Mouse (Mus musculus): ENCODE data around the gene Hist1h3d. TPM values are rescaled to one million over a fixed set of nuclear protein-coding genes. Genes with fewer than 3 reads are reported as not detected.
A peak's percentile ranks its signal among the peaks of the same experiment; 100 is the strongest.
"Not testable (repeated sequence)": the region's sequence is repeated elsewhere in the genome, so short reads cannot be mapped to it uniquely, and the experiment has no call there.

The Hist1h3d gene
- polyA plus RNA-seq, 1 experiment from 2014 or later = 3.1 TPM

- Histone ChIP-seq H3K4me2 (replicated peaks) (peak within 1 kb of the TSS; percentile 75), H3K4me3 (replicated peaks) (peak within 1 kb of the TSS; percentile 46), H3K27ac (peak within 1 kb of the TSS; percentile 85), H3K4me1 (replicated peaks) (peaks cover 45% of the 10 kb centered on the region), H3K9ac (replicated peaks) (peak within 1 kb of the TSS; percentile 59)
- H3K36me3 ChIP-seq, H3K9me3 ChIP-seq, H3K27me3 ChIP-seq: not testable (repeated sequence)
- peak; percentile 91 for ATAC-seq
- WGBS = under 1% methylated on average over 34 of the region's 42 CpGs
Measured at GRCm38 (mm10) chr13:23573898-23574524, 1.6 kb upstream of the Hist1h3d start, which contains the start of the genes Hist1h2bf and Hist1h2ad. Gene Hist1h2bf (minus strand): TSS chr13:23574196. Gene Hist1h2ad (plus strand): TSS chr13:23574381.

GRCm38 (mm10) chr13:23574546-23575170, 905 bp upstream of the Hist1h3d start:
- H3K4me3 ChIP-seq (replicated peaks) = peak overlapping the region; percentile 46
- H3K9ac ChIP-seq (replicated peaks) = 0 out of 2 replicates have a peak overlapping the region, but pooled peaks have one; percentile 46
- H3K27me3 ChIP-seq, H3K36me3 ChIP-seq, ATAC-seq, H3K9me3 ChIP-seq: not testable (repeated sequence)
- peak overlapping the region; percentile 85 for H3K27ac ChIP-seq
- peaks cover 42% of the 10 kb centered on the region for H3K4me1 ChIP-seq (replicated peaks)
- under 1% methylated on average over 8 of the region's 39 CpGs for WGBS
- H3K4me2 ChIP-seq (replicated peaks) = peak overlapping the region; percentile 57

DNA sequence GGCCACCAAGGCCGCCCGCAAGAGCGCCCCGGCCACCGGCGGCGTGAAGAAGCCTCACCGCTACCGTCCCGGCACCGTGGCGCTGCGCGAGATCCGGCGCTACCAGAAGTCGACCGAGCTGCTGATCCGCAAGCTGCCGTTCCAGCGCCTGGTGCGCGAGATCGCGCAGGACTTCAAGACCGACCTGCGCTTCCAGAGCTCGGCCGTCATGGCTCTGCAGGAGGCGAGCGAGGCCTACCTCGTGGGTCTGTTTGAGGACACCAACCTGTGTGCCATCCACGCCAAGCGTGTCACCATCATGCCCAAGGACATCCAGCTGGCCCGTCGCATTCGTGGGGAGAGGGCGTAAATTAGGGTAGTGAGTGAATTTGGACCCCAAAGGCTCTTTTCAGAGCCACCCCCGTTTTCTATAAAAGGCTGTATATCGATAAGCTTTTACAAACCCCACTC, 326 bp downstream of the Hist1h3d start:
- H3K9me3 ChIP-seq, H3K27me3 ChIP-seq, ATAC-seq, H3K36me3 ChIP-seq: not testable (repeated sequence)
- Histone ChIP-seq H3K4me1 (replicated peaks) (peaks cover 39% of the 10 kb centered on the region), H3K27ac (peak overlapping the region; percentile 80), H3K4me3 (replicated peaks) (peak overlapping the region; percentile 46), H3K9ac (replicated peaks) (peak overlapping the region; percentile 74), H3K4me2 (replicated peaks) (peak overlapping the region; percentile 75)
- WGBS = under 1% methylated on average over 15 of the region's 40 CpGs

- no peaks in the 10 kb centered on the region for H3K9me3 ChIP-seq
Measured at GRCm38 (mm10) chr13:23576351-23576881, 853 bp downstream of the Hist1h3d start.

DNA sequence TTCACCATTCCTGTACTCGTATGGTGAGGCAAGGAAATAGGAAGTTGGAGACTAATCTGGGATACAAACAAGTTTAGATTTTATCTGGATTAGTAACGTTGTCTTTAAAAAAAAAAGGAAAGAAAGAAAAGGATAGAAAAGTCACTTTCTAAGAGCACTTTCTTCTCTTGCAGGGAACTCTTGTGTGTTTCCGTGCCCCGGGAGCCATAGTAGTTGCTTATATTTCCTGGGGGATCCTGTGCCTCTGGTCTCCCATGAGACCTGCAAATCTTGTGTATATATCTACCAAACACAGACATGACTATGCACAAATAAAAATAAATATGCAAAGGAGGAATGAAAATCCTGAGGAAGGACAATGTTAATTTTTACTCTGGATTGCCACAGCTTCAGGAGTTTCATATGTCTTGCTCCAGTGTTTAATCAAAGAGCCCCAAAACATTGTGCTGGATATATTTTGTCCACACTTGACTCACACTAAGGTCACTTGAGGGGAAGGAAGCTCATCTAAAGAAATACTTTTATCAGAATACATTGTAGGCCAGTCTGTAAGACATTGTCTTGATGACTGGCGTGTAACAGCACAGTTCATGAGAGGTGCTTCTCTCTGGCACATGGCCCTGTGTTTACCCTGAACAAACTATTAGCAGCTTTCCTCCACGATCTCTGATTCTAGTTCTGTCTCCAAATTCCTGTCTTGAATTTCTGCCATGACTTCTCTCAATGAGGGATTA, 1.5 kb downstream of the Hist1h3d start:
- Histone ChIP-seq H3K4me2 (replicated peaks) (peak overlapping the region; percentile 75), H3K9ac (replicated peaks) (peak overlapping the region; percentile 74), H3K4me1 (replicated peaks) (peaks cover 43% of the 10 kb centered on the region), H3K4me3 (replicated peaks) (peak overlapping the region; percentile 46), H3K36me3 (no peaks in the 10 kb centered on the region), H3K9me3 (no peaks in the 10 kb centered on the region), H3K27me3 (no peaks in the 10 kb centered on the region), H3K27ac (peak overlapping the region; percentile 80; the same call in 1 of the 2 replicates)
- ATAC-seq = no peak
- WGBS = 50% methylated on average over 6 of the region's 6 CpGs

More at GRCm38 (mm10) chr13:23576351-23576881, 853 bp downstream of the Hist1h3d start:
- 3% methylated on average over 7 of the region's 7 CpGs for WGBS
- Histone ChIP-seq H3K27me3 (no peaks in the 10 kb centered on the region), H3K27ac (peak overlapping the region; percentile 80), H3K9ac (replicated peaks) (peak overlapping the region; percentile 74), H3K36me3 (no peaks in the 10 kb centered on the region), H3K4me3 (replicated peaks) (peak overlapping the region; percentile 46), H3K4me1 (replicated peaks) (peaks cover 41% of the 10 kb centered on the region), H3K4me2 (replicated peaks) (peak overlapping the region; percentile 75)
- ATAC-seq = no peak

DNA sequence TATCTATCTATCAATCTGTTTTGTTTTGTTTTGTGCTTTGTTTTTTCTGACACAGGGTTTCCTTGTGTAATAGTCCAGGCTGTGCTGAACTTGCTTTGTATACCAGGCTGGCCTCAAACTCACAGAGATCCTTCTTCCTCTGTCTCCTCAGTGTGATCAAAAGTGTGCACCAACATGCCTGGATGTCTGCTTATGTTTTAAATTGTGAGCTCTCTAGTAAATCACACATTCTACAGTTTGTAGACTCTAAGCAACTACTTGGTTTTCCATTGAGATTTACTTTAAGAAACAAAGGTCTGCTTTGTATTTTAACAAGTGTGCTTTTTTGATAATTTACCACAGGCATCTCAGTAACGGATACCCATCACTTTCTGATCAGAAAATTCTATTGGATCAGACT, 2.3 kb downstream of the Hist1h3d start:
- WGBS = 96% methylated on average over 1 of the region's 1 CpGs
- ATAC-seq = no peak
- Histone ChIP-seq H3K27me3 (no peaks in the 10 kb centered on the region), H3K4me3 (replicated peaks) (no peak overlapping the region), H3K4me2 (replicated peaks) (no peak overlapping the region), H3K27ac (no peak overlapping the region), H3K9me3 (no peaks in the 10 kb centered on the region), H3K4me1 (replicated peaks) (peaks cover 43% of the 10 kb centered on the region), H3K36me3 (no peaks in the 10 kb centered on the region), H3K9ac (replicated peaks) (no peak overlapping the region)

DNA sequence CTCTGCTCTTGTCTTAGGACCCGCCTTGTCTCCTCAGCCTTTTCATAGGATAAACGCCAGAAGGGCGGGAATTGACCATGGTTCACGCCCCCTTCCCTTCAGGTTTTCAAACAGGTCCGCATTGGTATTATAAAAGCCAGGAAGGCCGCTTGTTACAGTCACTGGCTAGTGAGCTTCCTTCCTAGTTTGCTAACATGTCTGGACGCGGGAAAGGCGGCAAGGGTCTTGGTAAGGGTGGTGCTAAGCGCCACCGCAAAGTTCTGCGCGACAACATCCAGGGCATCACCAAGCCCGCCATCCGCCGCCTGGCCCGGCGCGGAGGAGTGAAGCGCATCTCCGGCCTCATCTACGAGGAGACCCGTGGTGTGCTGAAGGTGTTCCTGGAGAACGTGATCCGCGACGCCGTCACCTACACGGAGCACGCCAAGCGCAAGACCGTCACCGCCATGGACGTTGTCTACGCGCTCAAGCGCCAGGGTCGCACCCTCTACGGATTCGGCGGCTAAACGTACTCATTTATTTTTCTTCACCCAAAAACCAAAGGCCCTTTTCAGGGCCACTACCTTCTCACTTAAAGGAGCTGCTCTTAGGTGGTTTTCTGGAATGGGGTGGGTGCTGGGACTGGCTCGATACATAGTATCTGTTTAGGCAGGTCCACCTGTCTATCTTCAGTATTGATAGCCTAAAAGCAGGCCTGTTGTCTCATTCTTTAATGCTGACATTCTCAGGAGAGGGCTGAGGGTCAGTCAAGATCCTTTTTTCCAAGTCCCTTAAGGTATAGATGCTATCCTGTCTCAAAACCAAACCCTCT, 6.0 kb downstream of the Hist1h3d start, which contains the start of gene Hist1h4d:
Gene Hist1h4d, plus strand, starts transcription at position 191 of the 811 bp plus-strand sequence.
- Histone ChIP-seq H3K27ac (peak within 1 kb of the TSS; percentile 81), H3K4me1 (replicated peaks) (peaks cover 50% of the 10 kb centered on the region), H3K4me3 (replicated peaks) (peak within 1 kb of the TSS; percentile 53), H3K36me3 (no peaks in the 10 kb centered on the region), H3K9me3 (no peaks in the 10 kb centered on the region), H3K27me3 (no peaks in the 10 kb centered on the region), H3K9ac (replicated peaks) (peak within 1 kb of the TSS; percentile 72), H3K4me2 (replicated peaks) (peak within 1 kb of the TSS; percentile 84)
- WGBS = under 1% methylated on average over 43 of the region's 43 CpGs
- peak; percentile 92 for ATAC-seq

DNA sequence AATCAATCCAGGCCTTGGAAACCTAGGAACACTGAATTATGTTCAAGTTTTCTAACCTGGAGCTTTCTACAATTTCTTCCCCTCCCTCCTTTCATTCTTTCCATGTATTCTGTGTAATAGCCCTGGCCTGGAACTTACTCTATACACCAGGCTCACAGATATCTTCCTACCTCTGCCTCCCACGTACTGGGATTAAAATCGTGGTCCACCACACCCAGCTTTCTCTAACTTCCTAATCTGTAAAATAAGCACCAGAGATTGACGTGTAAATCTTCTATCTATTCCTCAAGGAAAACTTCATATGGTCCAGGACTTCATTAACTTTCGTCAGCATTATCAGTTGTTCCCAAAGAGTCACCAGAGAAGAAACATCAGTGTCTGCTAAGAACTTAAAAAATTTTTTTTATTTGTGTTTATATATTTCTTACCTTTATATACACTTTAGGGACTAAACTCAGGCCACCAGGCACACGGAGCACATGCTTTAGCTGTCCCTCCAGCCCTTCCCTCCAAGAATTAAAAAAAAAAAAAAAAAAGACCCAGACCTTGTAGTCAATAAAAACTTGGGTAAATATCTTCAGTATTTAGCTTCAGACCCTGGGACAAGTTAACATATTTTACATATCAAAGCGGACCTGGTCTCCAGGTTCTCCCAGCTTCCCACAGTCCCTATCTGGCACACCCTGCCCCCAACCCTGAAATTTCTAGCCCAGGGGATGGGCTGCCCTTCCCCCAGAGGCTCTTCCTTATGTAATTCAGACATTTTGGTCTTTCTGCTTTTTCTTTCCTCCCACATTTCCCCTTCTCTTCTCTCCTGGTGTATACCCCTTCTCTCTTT, 6.9 kb downstream of the Hist1h3d start:
- no peak for ATAC-seq
- no peaks in the 10 kb centered on the region for H3K27me3 ChIP-seq

GRCm38 (mm10) chr13:23583387-23584068, 8.0 kb downstream of the Hist1h3d start:
- peaks cover 48% of the 10 kb centered on the region for H3K4me1 ChIP-seq (replicated peaks)
- no peak overlapping the region for H3K4me3 ChIP-seq (replicated peaks)
- no peak for ATAC-seq
- H3K36me3 ChIP-seq = no peaks in the 10 kb centered on the region
- H3K9ac ChIP-seq (replicated peaks) = no peak overlapping the region
- H3K27ac ChIP-seq = peak overlapping the region; percentile 49
- H3K27me3 ChIP-seq = no peaks in the 10 kb centered on the region
- no peaks in the 10 kb centered on the region for H3K9me3 ChIP-seq
- H3K4me2 ChIP-seq (replicated peaks) = no peak overlapping the region

More for the DNA sequence above, 6.9 kb downstream of the Hist1h3d start:
- peak overlapping the region; percentile 53 for H3K4me3 ChIP-seq (replicated peaks)
- H3K4me1 ChIP-seq (replicated peaks) = peaks cover 48% of the 10 kb centered on the region
- H3K9ac ChIP-seq (replicated peaks) = peak overlapping the region; percentile 72
- H3K27ac ChIP-seq = peak overlapping the region; percentile 81
- WGBS = 4% methylated on average over 6 of the region's 6 CpGs
- no peaks in the 10 kb centered on the region for H3K36me3 ChIP-seq
- no peaks in the 10 kb centered on the region for H3K9me3 ChIP-seq
- peak overlapping the region; percentile 84 for H3K4me2 ChIP-seq (replicated peaks)

DNA sequence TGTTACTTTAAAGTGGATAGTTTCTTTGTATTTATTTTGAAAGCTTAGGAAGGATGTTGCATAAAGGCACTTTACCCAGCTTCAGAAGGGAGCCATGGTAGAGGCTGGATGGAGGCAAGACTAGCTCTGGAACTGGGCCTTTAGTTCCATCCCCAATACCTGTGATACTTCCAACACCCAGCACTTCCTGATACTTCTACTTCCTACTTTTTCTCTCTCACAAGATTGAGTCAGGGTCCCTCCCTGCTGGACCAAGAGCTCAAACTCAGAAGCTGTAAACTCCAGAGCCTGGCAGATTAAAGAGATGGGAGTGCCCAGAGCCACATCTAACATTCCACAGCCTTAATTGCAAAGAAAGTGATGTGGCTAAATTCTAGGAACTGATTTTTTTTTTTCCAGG, 8.8 kb downstream of the Hist1h3d start:
- Histone ChIP-seq H3K4me2 (replicated peaks) (peak overlapping the region; percentile 85), H3K36me3 (no peaks in the 10 kb centered on the region), H3K9ac (replicated peaks) (peak overlapping the region; percentile 75), H3K27ac (peak overlapping the region; percentile 95), H3K4me3 (replicated peaks) (peak overlapping the region; percentile 50), H3K9me3 (no peaks in the 10 kb centered on the region), H3K4me1 (replicated peaks) (peaks cover 48% of the 10 kb centered on the region), H3K27me3 (no peaks in the 10 kb centered on the region)
- ATAC-seq = no peak

All from midbrain, embryonic 13.5 days (tissue).